Mouse (Mus musculus): ENCODE data around the gene Golm1. TPM values are rescaled to one million over a fixed set of nuclear protein-coding genes. Genes with fewer than 3 reads are reported as not detected.
A peak's percentile ranks its signal among the peaks of the same experiment; 100 is the strongest.
"Not testable (repeated sequence)": the region's sequence is repeated elsewhere in the genome, so short reads cannot be mapped to it uniquely, and the experiment has no call there.

Golm1 gene
- total RNA-seq, 2 experiments from 2014 or later: 4.5 to 11.5 TPM

DNA sequence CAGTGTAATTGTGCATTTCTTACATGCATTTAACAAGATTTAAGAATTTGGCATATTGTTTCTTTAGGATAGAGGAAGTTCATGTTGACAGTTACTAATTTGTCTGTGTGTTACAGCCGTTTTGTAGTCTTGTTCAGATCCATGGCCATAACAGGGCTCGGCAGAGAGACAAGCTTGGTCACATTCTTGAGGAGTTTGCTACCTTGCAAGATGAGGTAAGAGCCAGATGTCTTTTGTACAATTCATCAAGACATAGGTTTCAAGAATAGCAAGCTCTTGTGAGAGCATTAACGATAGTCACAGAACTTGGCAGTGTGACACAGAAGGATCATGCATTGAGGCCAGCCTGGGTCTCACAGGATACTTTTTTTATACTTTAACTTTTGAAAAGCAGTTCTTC is 51.2 kb downstream of the Golm1 start:
- TF ChIP-seq CTCF (IDR thresholded peaks at IDR 0.05): no peak
- Histone ChIP-seq H3K4me3 (no peak overlapping the region), H3K27ac (peak overlapping the region; percentile 75)
- intact Hi-C loops (cut with DNase I): no loop called here
- DNase-seq: no peak

DNA sequence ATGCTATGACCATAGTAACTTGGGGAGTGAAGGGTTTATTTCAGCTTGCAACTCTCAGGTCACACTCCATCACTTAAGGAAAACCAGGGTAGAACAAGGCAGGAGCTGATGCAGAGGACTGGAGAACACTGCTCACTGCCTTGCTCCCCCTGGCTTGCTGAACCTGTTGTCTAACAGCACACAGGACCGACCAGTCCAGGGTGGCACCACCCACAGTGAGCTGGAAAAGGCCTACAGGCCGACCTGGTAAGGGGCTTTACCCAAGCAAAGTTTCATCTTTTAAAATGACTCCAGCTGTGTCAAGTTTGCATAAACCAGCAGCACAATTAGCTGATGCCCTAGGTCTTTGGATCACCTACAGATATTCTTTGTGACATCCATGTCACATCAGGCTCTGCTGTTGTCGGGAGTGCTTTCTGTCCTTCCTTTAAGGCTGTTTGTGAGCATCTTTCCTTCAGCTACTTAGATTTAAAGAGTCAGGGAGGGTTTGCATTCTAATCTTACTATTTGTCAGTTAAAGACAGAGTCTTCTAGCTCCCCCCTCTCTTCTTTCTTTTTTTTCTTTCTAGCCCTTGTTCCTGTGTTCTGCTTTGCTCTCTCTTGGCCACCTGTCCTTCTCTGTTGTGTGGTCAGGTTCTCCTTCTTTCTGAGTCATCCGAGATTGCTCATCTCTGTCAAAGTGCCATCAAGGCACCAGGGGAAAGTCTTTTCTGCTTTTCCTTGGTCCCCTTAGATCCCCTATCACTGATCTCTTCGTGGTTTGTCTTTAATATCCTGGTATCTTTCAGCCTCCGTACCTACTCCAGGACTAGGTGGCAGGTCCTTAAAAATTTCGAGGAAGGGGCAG is 53.7 kb downstream of the Golm1 start:
- TF ChIP-seq CTCF (IDR thresholded peaks at IDR 0.05): no peak
- H3K27ac ChIP-seq: no peak overlapping the region
- no peak overlapping the region for H3K4me3 ChIP-seq
- intact Hi-C loops (cut with DNase I): no loop called here
- no peak for DNase-seq

DNA sequence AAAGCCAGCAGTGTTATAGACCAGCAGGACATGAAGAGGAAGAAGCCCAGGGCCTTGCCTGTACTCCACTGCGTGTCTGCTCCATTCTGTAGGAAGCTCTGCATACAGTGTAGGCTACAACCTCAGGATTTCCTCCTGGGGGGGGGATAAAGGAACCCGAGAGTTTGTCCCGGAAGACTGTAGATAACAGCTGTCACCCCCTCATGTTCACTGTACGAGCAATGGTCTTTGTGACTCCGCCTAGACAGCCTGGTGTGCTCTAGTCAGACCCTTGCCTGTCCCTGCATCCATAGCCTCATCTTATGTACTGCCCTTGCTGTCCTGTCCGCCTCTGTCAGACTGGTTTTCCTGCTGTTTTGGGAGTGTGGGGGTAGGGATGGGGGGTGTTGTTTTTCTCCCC is 57.1 kb downstream of the Golm1 start:
- H3K4me3 ChIP-seq: no peak overlapping the region
- DNase-seq: no peak
- intact Hi-C loops (cut with DNase I): no loop called here
- no peak for TF ChIP-seq CTCF (IDR thresholded peaks at IDR 0.05)
- H3K27ac ChIP-seq: no peak overlapping the region

DNA sequence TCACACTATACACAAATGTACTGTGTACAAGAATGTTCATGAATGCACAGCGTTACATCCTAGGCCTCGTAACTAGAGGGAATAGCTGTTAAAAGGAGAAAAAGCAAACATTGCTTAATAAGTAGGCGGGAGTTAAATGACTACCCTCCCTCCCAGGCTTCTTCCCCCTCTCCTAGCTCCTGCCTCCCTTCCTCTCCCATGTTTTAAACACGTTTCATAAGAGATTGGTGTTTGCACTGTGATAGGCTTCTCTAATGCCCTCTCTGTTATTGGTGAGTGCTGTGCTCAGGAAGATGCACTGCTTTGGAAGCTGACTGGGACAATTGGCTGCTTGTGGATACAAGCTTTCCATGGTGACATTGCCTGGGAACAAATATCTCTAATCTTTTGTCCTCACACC is 60.1 kb downstream of the Golm1 start:
- H3K4me3 ChIP-seq: no peak overlapping the region
- DNase-seq: no peak
- no peak for TF ChIP-seq CTCF (IDR thresholded peaks at IDR 0.05)
- H3K27ac ChIP-seq: no peak overlapping the region
- intact Hi-C loops (cut with DNase I): no loop called here

DNA sequence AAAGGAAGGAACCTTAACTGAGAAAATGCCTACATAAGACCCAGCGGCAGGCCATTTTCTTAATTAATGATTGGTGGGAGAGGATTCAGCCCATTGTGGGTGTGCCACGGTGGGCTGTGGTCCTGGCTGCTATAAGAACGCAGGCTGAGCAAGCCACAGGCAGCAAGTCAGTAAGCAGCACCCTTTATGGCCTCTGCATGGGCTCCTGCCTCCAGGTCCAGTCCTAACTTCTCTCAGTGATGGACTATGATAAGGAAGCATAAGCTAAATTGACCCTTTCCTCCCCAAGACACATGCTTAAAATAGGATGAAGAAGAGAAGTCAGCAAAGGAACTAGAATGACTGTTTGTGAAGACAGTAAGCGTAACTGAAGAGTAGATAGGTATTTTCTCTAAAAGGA is 60.5 kb downstream of the Golm1 start:
- no peak overlapping the region for H3K27ac ChIP-seq
- intact Hi-C loops (cut with DNase I): no loop called here
- no peak overlapping the region for H3K4me3 ChIP-seq
- no peak for DNase-seq
- TF ChIP-seq CTCF (IDR thresholded peaks at IDR 0.05): no peak

DNA sequence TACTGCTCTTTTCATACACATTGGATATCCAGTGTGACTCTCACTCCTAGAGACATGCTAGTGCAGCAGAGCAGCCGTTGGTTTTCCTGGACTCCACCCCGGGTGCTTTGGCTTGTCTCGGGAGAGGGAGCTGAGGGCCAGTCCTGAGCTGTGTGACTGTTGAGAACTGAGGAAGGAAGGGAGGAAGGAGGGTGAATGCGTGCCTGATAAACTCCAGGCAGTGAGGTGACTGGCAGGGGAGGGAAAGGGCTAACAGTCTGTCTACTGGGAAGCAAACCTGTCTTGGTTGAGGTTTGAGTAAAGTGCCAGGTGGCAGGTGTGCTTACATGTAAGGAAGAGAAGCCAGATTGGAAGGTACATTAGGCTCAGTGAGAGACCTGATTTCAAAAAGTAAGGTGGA is 61.7 kb downstream of the Golm1 start:
- H3K27ac ChIP-seq: no peak overlapping the region
- DNase-seq: no peak
- intact Hi-C loops (cut with DNase I): no loop called here
- H3K4me3 ChIP-seq: no peak overlapping the region
- no peak for TF ChIP-seq CTCF (IDR thresholded peaks at IDR 0.05)

DNA sequence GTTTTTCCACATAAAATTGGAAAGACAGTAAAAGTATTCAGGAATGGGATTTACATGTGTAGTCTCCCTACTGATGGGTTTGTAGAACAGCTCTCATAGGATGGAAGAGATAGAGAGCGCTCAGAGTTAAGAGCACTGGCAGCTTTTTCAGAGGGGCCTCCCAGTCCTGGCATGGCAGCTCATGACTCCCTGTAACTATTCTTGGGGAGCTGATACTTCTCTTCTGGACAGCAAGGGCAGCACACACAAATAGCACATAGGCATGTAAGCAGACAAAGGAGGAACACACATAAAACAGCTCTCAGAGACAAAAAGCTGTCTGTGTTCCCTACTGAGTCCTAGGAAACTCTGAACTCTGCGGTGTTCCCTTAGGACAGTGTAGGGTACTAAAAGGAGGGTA is 65.2 kb downstream of the Golm1 start:
- intact Hi-C loops (cut with DNase I): no loop called here
- Histone ChIP-seq H3K4me3 (no peak overlapping the region), H3K27ac (no peak overlapping the region)
- TF ChIP-seq CTCF (IDR thresholded peaks at IDR 0.05): no peak
- DNase-seq: no peak

DNA sequence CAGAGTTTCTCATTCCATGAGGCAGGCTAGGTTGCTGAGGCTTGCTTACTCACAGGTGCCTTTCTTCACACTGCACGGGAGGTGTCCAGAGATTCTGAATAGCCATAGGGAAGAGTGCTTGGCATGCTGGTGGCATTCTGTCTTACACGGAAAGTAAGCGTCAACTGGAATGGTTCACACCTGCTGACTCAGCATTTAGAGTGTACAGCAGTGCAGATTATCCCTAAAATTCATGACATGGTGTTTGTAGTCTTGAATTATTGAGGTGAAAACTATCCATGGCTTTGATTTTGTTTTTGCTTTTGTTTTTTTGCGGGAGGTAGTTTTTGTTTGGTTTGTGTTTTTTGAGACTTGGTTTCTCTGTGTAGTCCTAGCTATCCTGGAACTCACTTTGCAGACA is 65.7 kb downstream of the Golm1 start:
- Histone ChIP-seq H3K4me3 (no peak overlapping the region), H3K27ac (no peak overlapping the region)
- DNase-seq: no peak
- TF ChIP-seq CTCF (IDR thresholded peaks at IDR 0.05): no peak
- intact Hi-C loops (cut with DNase I): no loop called here

DNA sequence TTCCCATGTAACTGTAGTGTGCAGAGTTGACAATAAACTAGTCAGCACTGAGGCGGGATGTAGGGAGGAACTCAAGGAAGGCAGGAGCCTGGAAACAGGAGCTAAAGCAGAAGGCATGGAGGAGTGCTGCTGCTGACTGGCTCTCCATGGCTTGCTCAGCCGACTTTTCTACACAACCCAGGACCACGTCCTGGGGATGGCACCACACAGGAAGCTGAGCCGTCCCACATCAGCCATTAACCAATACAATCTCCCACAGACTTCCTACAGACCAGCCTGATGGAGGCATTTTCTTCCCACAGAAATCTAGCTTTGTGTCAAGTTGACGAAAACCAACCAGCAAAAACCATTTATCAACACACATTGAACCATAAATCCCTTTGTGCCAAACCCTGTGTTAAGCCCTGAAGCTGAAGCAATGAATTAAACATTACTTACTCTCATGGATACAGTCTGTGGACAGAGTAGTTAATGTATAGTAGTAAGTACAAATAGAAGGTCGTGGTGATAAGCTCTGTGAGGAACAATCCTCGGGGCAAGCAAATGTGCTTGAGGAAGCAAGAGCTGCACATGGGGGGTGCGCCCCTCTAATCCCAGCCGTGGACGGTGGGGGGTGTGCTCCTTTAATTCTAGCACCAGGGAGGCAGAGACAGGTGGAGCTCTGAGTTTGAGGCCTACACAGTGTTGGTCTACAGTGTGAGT is 70.2 kb downstream of the Golm1 start:
- no peak for DNase-seq
- Histone ChIP-seq H3K27ac (no peak overlapping the region), H3K4me3 (no peak overlapping the region)
- no peak for TF ChIP-seq CTCF (IDR thresholded peaks at IDR 0.05)
- intact Hi-C loops (cut with DNase I): no loop called here

DNA sequence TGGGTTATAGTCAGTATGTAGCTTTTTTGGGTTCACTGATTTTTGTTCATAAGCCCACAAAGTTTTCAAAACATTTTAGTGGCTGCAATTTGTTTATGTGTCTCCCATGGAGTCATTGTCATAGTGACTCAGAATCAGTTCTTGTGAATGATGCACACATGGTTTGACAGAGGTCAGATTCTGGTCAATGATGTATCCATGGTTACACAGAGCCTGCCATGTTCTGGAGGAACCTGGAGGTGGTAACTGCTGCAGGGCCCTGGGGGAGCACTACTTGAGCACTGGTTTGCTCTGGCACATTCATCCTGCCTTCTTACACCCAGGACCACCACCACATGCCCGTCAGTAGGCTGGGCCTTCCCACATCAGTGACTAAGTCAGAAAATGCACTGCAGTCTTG is 71.1 kb downstream of the Golm1 start:
- H3K4me3 ChIP-seq: no peak overlapping the region
- intact Hi-C loops (cut with DNase I): no loop called here
- DNase-seq: no peak

DNA sequence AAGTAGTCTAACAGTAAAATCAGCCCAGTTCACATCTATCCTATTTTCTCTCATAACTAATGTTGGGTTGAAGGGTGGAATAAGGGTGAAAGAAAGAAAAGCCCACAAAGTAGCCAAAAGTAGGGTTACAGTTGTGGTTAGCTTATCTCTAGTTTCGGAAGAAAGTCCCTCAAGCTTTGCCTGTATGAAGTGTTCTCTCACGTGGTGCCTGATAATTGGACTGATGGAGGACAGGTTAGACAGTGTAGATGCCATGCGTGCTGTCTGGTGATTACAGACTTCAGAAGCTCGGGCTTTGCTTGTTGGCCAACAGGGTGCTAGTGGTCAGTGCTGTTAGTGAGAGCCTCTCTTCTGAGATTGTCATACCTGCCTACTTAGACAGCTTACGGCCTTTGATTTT is 72.5 kb downstream of the Golm1 start:
- Histone ChIP-seq H3K4me3 (no peak overlapping the region), H3K27ac (no peak overlapping the region)
- no peak for TF ChIP-seq CTCF (IDR thresholded peaks at IDR 0.05)
- intact Hi-C loops (cut with DNase I): no loop called here
- no peak for DNase-seq

More for the DNA sequence above, 71.1 kb downstream of the Golm1 start:
- H3K27ac ChIP-seq: no peak overlapping the region
- TF ChIP-seq CTCF (IDR thresholded peaks at IDR 0.05): no peak

DNA sequence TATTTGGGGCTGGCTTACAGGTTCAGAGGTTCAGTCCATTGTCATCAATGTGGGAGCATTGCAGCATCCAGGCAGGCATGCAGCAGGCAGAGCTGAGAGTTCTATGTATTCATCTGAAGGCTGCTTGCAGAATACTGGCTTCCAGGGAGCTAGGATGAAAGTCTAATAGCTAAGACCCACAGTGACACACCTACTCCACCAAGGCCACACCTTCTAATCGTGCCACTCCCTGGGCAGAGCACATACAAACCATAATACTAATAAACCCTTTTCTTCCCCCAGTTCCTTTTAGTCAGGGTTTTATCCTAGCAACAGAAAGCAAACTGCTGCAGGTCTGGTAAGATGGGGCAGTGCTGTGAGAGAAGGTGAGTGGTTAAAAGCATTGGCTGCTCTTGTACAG is 83.0 kb downstream of the Golm1 start:
- no peak for TF ChIP-seq CTCF (IDR thresholded peaks at IDR 0.05)
- H3K27ac ChIP-seq: no peak overlapping the region
- intact Hi-C loops (cut with DNase I): no loop called here

DNA sequence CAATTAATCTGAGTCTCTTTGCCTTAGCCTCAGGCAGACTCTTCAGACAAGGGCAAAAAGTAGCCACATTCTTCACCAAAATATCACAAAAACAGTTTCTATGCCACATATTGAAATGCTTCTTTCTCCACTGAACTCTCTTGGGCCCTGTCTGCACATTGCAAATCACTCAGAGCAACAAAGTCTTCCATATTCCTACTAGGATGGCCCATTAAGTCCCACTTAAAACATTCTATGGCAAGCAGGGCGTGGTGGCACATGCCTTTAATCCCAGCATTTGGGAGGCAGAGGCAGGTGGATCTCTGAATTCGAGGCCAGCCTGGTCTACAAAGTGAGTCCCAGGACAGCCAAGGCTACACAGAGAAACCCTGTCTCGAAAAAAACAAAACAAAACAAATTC is 83.6 kb downstream of the Golm1 start:
- DNase-seq: not testable (repeated sequence)

More for the DNA sequence above, 83.0 kb downstream of the Golm1 start:
- DNase-seq: no peak
- H3K4me3 ChIP-seq: no peak overlapping the region

DNA sequence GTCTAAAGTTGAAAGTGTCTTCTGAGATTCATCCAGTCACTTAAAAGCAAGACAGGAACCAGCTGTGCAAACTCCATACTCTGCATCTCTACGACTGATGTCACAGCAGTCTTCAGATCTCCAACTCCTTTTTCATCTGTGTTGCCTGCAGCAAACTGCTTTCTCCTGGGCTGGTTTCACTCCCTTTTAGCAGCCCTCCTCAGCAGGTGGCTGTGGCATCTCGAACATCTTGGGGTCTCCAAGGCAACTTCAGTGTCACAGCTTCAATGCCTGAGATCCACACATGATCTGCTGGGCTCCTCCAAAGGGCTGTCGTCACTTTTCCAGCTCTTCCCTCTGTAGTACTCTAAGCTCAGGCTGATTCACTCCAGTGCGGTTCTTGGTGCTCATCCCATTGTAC is 84.9 kb downstream of the Golm1 start:
- Histone ChIP-seq H3K4me3 (no peak overlapping the region), H3K27ac (no peak overlapping the region)
- intact Hi-C loops (cut with DNase I): no loop called here
- no peak for DNase-seq
- TF ChIP-seq CTCF (IDR thresholded peaks at IDR 0.05): no peak

More for the DNA sequence above, 83.6 kb downstream of the Golm1 start:
- intact Hi-C loops (cut with DNase I); H3K4me3 ChIP-seq; H3K27ac ChIP-seq: not testable (repeated sequence)

All from gastrocnemius, adult 2 months (tissue).